Mouse (Mus musculus) spleen, adult 2 months (tissue): ENCODE measurements around the gene Card9.

ENCODE experiments used
- CTCF ChIP-seq: fragments of 200-500 bp; IDR thresholded peaks from 2 replicates; pipeline ENCODE4 v1.5.1; 2011; ENCODE audit warnings: mild to moderate bottlenecking, inconsistent platforms; ENCODE audit not compliant: insufficient read depth, insufficient read length, insufficient replicate concordance; ENCODE audit errors: extremely low read depth
- POLR2A ChIP-seq: fragments of 200-500 bp; IDR thresholded peaks from 2 replicates; pipeline ENCODE4 v1.6.1; 2011; ENCODE audit warnings: low read depth, low read length, inconsistent platforms

GRCm38 (mm10) chr2:26368572-26368971 is 7.9 kb upstream of the Card9 start:
- TF ChIP-seq CTCF (no peak), POLR2A (no peak)
